Mouse (Mus musculus) hindbrain, embryonic 10.5 days (tissue): ENCODE data around the gene Xpa. TPM values are rescaled to one million over a fixed set of nuclear protein-coding genes. Genes with fewer than 3 reads are reported as not detected.
A peak's percentile ranks its signal among the peaks of the same experiment; 100 is the strongest.

ENCODE experiments used
- DNase-seq: peaks from one replicate; pipeline ENCODE4 v3.0.0-alpha.2; 2017; ENCODE audit warnings: low spot score
- H3K27ac ChIP-seq: fragments of 300-500 bp; sonication (generic); 2 replicates; pipeline ENCODE4 v1.5.1; 2016; ENCODE audit warnings: mild to moderate bottlenecking, moderate library complexity
- H3K27me3 ChIP-seq: fragments of 300-500 bp; sonication (generic); 2 replicates; pipeline ENCODE4 v1.6.1; 2016; ENCODE audit warnings: mild to moderate bottlenecking; ENCODE audit not compliant: poor library complexity, insufficient read depth, severe bottlenecking
- H3K36me3 ChIP-seq: fragments of 300-500 bp; sonication (generic); 2 replicates; pipeline ENCODE4 v1.6.1; 2016; ENCODE audit warnings: mild to moderate bottlenecking, moderate library complexity
- H3K4me1 ChIP-seq: fragments of 300-500 bp; sonication (generic); replicated peaks from 2 replicates; pipeline ENCODE4 v1.6.1; 2016; ENCODE audit warnings: mild to moderate bottlenecking
- H3K4me3 ChIP-seq: fragments of 300-500 bp; sonication (generic); 2 replicates; pipeline ENCODE4 v1.5.1; 2016; ENCODE audit warnings: mild to moderate bottlenecking, moderate library complexity
- H3K9me3 ChIP-seq: fragments of 300-500 bp; sonication (generic); 2 replicates; pipeline ENCODE4 v1.6.1; 2016; ENCODE audit warnings: mild to moderate bottlenecking, moderate library complexity
- WGBS: fragments of 180-500 bp; shearing (Covaris S2); methylation state at CpG from one replicate; pipeline ENCODE4 v1.1.7; 2016; 5-methylcytosine and 5-hydroxymethylcytosine counted together
- polyA plus RNA-seq: library from polyadenylated mRNA; unstranded; fragments of >200 nt; fragmentation: Nextera tagmentation; extraction: Ambion mirVana; gene quantifications from 2 replicates; pipeline ENCODE4 v1.2.1, GENCODE M21; 2016

Gene Xpa
- polyA plus RNA-seq, 1 experiment from 2014 or later: 26.7 TPM

DNA sequence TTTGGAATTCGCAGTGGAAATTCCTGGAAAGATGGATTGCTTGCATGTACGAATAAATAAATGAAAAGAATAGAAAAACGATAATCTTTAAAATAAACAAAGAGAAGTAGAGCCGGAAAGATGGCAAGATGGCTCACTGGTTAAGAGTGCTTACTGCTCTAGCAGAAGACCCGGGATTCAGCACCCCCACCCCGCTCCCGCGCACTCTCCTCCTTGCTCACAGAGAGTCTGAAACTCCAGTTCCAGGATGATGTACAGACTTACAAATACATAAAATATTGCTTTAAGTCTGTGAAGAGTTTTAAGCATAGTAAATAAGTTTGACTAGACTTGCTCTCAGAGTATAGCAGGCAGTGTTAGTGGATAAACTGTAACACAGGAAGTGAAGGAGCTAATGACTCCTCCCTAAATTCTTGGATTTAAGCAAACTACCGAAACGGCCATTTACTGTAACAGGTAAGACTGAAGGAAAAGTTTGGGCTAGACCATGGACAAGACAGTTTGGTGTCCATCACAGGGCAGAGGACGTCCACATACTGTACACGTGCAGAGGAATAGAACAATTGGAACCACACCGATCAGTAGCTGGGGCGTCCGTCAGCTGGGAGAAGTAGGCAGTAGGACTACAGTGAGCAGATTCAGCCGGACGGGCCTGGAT is 58.4 kb downstream of the Xpa start:
- peaks cover 35% of the 10 kb centered on the region for H3K36me3 ChIP-seq
- peak; percentile 24 for DNase-seq
- H3K4me1 ChIP-seq: peaks cover 33% of the 10 kb centered on the region
- peak overlapping the region; percentile 94 for H3K4me3 ChIP-seq
- no peaks in the 10 kb centered on the region for H3K9me3 ChIP-seq
- H3K27me3 ChIP-seq: no peaks in the 10 kb centered on the region
- 10% methylated on average over 17 of the region's 17 CpGs for WGBS
- peak overlapping the region; percentile 97 for H3K27ac ChIP-seq

DNA sequence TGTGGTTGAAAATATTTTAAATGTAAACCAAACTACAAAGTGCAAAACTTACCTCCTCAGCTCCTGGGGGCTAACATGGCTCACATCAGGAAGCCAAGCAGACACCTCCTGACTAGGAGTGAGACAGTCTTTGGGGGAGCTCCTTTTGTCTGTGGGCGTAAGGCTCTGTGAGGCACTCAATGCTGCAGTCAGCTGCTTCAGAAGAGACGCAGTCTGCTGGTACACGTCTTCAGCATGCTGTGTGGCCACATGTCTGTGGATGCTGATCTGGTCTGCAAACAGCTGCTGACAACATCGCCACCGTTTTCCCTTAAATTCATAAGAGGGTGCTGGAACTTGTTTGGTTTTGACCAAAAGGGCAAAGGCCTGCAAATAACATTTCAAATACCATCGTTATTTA is 64.3 kb downstream of the Xpa start:
- 91% methylated on average over 6 of the region's 6 CpGs for WGBS
- peaks cover 80% of the 10 kb centered on the region for H3K36me3 ChIP-seq

DNA sequence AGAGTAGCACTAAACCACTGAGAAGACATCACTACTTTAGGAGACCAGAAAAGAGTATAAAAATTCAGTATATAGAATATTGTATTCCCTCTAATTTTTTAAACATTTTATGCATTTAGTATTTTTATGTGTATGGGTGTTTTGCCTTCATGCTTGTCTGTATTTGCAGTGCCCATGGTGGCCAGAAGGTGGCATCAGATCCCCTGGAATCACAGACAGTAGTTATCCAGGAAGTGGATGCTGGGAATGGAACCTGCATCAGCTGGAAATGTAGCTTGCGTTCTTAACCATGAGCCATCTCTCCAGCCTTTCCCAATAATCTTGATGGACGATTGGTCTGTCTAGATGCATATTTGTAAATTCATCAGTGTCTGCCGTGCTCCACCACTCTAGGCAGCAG is 65.9 kb downstream of the Xpa start:
- Histone ChIP-seq H3K36me3 (peaks cover 91% of the 10 kb centered on the region), H3K9me3 (no peaks in the 10 kb centered on the region), H3K4me1 (no peaks in the 10 kb centered on the region), H3K4me3 (no peak overlapping the region), H3K27ac (no peak overlapping the region), H3K27me3 (no peaks in the 10 kb centered on the region)
- WGBS: 79% methylated on average over 3 of the region's 3 CpGs
- peak; percentile 60 for DNase-seq

More for the DNA sequence above, 64.3 kb downstream of the Xpa start:
- H3K9me3 ChIP-seq: no peaks in the 10 kb centered on the region
- H3K4me1 ChIP-seq: peaks cover 5% of the 10 kb centered on the region
- no peaks in the 10 kb centered on the region for H3K27me3 ChIP-seq
- H3K4me3 ChIP-seq: no peak overlapping the region
- no peak overlapping the region for H3K27ac ChIP-seq
- no peak for DNase-seq

DNA sequence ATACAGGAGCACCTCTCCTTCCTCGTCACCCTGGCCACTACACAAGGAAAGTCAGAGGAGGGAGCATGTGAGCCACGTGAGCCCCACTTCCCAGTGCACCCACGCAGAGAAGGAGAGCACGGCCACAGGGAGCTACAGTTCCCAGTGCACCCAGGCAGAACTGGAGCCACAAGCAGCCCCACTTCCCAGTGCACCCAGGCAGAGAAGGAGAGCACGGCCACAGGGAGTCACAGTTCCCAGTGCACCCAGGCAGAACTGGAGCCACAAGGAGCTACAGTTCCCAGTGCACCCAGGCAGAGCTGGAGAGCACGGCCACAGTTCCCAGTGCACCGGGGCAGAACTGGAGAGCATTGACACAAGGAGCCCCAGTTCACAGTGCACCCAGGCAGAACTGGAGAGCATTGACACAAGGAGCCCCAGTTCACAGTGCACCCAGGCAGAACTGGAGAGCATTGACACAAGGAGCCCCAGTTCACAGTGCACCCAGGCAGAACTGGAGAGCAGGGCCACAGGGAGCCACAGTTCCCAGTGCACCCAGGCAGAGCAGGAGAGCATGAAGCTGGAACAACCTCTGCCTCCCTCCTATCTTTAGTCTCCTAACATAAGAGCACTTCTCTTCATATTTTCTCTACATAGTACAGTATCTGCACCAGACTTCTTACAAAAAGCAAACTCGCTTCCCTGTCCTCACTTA is 66.7 kb downstream of the Xpa start:
- Histone ChIP-seq H3K9me3 (no peaks in the 10 kb centered on the region), H3K4me1 (no peaks in the 10 kb centered on the region), H3K27me3 (no peaks in the 10 kb centered on the region), H3K4me3 (no peak overlapping the region), H3K36me3 (peaks cover 91% of the 10 kb centered on the region), H3K27ac (no peak overlapping the region)
- no peak for DNase-seq
- WGBS: 86% methylated on average over 8 of the region's 8 CpGs

DNA sequence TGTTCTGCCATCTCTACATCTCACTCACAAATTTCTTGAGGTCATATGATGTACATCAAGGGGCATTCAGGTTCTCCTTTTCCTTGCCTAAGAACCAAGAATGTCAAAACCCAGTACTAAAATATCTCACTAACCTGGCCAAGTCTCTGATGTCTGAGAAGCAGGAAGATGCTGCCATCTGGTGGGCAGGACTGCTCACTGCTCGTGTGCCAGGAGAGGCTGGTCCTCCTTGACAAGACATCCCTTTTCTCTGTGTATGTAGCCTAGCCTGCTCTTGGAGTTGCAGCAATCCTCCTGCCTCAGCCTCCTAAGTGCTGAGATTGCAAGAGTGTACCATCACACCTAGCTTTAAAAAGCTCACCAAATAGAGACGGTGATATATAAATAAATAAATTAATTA is 69.6 kb downstream of the Xpa start:
- peak; percentile 66 for DNase-seq
- H3K4me1 ChIP-seq: no peaks in the 10 kb centered on the region
- 54% methylated on average over 2 of the region's 2 CpGs for WGBS
- H3K36me3 ChIP-seq: peaks cover 91% of the 10 kb centered on the region
- no peaks in the 10 kb centered on the region for H3K9me3 ChIP-seq
- no peak overlapping the region for H3K27ac ChIP-seq
- no peak overlapping the region for H3K4me3 ChIP-seq
- no peaks in the 10 kb centered on the region for H3K27me3 ChIP-seq

DNA sequence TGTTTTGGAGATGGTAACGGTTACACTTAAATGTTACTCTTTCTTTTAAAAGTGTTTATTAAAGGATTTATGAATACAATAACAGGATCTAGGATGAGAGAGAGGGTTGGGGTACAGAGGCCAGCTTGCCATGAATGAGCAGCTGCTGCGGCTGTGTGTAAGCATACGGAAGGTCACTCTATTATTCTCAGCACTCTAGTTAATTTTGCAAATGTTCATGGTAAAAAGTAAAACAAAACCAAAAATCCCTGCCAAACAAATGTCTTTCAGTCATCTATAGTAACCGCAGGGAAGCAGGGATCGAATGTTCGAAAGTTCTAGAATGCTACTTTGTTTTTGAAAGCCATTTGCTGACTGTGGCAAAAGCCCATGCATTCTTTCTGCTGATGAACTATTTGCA is 72.8 kb downstream of the Xpa start:
- H3K27me3 ChIP-seq: no peaks in the 10 kb centered on the region
- H3K9me3 ChIP-seq: no peaks in the 10 kb centered on the region
- H3K4me1 ChIP-seq: no peaks in the 10 kb centered on the region
- H3K4me3 ChIP-seq: no peak overlapping the region
- DNase-seq: no peak
- peaks cover 93% of the 10 kb centered on the region for H3K36me3 ChIP-seq
- WGBS: 94% methylated on average over 6 of the region's 6 CpGs
- H3K27ac ChIP-seq: no peak overlapping the region

DNA sequence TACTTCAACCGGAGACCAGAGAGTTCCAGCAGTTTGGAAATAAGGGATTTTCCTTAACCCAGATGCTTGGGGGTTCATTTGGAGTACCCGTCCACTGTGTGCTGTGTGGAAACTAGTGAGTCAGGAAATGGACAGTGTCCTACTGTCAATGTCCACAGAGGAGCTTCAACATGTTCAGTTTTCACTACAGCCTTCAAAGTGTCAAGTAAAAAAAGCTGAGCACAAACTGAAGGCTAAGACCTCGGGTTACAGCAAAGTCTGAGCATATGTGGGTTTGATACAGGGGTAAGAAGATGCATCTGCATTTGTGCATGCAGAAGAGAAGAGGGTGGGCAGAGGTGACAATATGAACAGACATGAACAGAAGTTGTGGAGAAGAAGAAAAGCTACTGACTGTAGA is 75.3 kb downstream of the Xpa start:
- Histone ChIP-seq H3K27me3 (no peaks in the 10 kb centered on the region), H3K36me3 (peaks cover 100% of the 10 kb centered on the region), H3K4me1 (no peaks in the 10 kb centered on the region), H3K4me3 (no peak overlapping the region), H3K9me3 (no peaks in the 10 kb centered on the region), H3K27ac (no peak overlapping the region)
- DNase-seq: no peak
- WGBS: 87% methylated on average over 3 of the region's 3 CpGs

DNA sequence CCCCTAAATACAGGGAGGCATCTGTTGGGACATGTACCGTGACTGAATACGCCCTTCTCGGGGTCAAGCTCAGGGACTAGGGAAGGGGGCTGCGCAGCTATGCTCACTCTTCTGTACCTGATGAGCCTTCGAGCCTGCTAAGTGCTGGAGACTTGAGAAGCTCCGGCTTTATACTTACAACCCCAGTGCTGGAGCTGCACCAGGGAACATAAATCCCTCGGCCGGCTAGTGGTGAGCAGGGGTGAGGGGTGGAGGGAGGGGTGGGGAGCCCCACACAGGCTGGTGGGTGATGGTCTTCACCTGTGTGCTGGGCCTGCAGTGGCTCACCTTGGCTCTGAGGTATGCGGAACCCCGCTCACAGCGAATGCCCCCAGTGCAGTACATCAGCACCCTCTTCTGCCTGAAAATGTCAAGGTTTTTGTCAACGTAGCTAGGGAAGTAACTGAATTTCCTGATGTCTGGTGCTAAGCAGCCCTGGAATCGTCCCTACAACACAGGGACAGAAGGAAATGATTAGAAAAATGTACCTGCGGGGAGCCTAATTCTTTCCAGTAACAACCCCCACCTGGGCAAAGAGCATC is 76.5 kb downstream of the Xpa start:
- Histone ChIP-seq H3K4me1 (no peaks in the 10 kb centered on the region), H3K27ac (no peak overlapping the region), H3K9me3 (no peaks in the 10 kb centered on the region), H3K36me3 (peaks cover 99% of the 10 kb centered on the region), H3K4me3 (no peak overlapping the region), H3K27me3 (no peaks in the 10 kb centered on the region)
- 94% methylated on average over 14 of the region's 14 CpGs for WGBS
- no peak for DNase-seq

DNA sequence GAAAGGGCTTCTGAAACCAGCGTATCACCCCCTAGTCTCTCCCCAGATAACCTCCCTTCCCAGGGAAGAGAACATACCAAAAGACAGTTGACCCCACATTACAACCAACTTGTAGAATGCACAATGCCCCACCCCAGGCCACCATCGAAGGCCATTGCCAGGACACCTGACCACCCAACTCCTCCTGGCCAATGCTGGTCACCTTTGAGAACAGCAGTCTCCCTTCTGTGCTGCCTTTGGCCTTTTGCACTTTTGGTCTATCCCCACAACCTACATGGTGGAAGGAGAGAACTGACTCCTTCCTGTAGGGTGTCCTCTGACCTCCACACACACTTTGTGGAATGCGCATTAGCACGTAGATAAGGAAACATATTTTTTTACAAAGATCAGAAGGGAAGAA is 78.6 kb downstream of the Xpa start:
- H3K4me3 ChIP-seq: no peak overlapping the region
- no peak overlapping the region for H3K27ac ChIP-seq
- H3K27me3 ChIP-seq: no peaks in the 10 kb centered on the region
- H3K4me1 ChIP-seq: no peaks in the 10 kb centered on the region
- no peaks in the 10 kb centered on the region for H3K9me3 ChIP-seq
- peaks cover 95% of the 10 kb centered on the region for H3K36me3 ChIP-seq
- no peak for DNase-seq
- 94% methylated on average over 4 of the region's 4 CpGs for WGBS

DNA sequence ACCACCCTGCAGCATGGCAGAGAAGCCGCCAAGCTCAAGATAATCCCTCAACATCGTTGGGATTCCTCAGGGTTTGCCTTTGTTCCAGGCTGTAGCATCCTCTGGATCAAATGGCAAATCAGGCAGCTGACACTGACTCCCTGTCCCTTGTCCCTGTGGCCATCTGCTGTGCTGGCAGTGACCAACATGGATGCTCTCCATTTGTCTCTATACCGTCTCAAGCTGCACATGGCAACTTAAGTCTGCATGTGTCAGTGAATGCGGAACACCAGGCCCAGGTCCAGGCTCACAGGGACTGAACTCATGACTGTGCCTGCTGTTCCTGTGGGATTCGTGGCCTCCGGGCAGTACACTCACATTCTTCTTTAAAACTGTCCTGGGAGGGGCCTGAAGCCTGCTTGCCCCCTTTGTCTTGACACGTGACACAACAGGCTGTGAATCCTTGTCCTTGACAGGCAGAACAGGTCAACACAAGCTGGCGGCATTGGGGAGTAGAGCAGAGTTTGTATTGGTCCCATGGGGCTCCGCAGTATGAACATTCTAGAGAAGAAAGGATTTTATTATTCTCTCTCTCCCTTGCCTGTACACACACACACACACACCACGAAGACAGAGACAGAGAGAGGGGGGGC is 79.5 kb downstream of the Xpa start:
- Histone ChIP-seq H3K9me3 (no peaks in the 10 kb centered on the region), H3K36me3 (peaks cover 88% of the 10 kb centered on the region), H3K27me3 (no peaks in the 10 kb centered on the region), H3K4me1 (no peaks in the 10 kb centered on the region), H3K27ac (no peak overlapping the region), H3K4me3 (no peak overlapping the region)
- no peak for DNase-seq
- WGBS: 86% methylated on average over 10 of the region's 10 CpGs

DNA sequence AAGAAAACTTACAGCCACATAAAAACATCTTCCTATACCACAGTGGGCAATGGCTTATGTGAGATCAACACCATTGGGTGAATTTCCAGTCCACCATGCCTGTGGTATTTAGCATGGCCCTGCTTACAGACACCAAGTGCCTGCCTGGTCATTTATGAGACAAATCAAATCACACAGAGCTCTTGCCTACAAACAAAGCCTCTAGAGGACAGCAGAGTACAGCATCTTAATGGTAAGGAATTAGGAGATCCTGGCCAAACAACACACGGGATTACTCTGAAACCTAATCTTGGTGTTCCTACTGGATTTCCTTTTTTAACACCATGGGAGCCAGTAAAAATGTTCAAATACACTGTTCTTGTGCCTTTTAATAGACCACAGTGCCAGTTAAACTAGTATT is 80.8 kb downstream of the Xpa start:
- Histone ChIP-seq H3K27ac (no peak overlapping the region), H3K4me1 (no peaks in the 10 kb centered on the region), H3K27me3 (no peaks in the 10 kb centered on the region), H3K36me3 (peaks cover 75% of the 10 kb centered on the region), H3K4me3 (no peak overlapping the region), H3K9me3 (no peaks in the 10 kb centered on the region)
- 89% methylated on average over 1 of the region's 1 CpGs for WGBS
- no peak for DNase-seq

DNA sequence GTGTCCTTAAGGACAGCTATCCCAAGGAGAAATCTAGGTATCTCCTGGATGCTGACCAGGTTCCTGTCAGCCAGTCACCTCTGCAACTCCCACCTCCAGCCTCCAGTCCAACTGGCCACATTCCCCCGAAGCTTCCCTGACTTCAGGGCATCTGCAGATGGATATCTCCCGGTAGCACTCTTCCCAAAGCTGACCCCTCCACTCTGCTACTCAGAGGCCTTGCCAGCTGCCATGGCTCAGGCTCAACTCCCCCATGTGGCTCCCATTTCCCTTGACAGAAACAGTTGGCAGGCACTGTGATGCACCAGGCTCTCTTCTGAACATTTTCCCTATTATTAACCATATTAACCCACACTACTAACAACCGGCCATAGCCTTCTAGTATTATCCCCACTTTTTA is 84.8 kb downstream of the Xpa start:
- Histone ChIP-seq H3K4me3 (no peak overlapping the region), H3K27me3 (no peaks in the 10 kb centered on the region), H3K27ac (no peak overlapping the region), H3K4me1 (no peaks in the 10 kb centered on the region), H3K9me3 (no peaks in the 10 kb centered on the region), H3K36me3 (peaks cover 35% of the 10 kb centered on the region)
- DNase-seq: no peak
- WGBS: 83% methylated on average over 3 of the region's 3 CpGs

DNA sequence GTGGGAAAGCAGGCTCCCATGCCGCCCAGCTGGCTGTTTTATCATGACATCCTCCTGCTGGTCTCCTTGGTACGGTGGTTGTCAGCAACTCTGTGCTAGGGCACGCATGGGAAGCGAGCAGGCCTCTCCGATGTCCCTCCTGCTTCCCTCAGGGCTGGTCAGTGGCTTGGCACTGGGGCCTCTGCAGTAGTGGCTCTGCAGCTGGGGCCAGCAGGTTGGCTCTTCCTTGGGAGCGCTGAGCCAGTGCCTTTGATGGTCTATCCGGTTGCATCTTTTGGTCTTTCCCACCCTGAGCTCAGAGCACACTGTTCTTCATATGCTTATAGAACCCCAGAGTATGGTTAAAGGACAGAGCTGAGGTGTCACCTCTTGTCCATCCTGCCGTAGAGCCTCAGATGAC is 86.0 kb downstream of the Xpa start:
- 91% methylated on average over 8 of the region's 8 CpGs for WGBS

More for the DNA sequence above, 86.0 kb downstream of the Xpa start:
- Histone ChIP-seq H3K27ac (no peak overlapping the region), H3K9me3 (no peaks in the 10 kb centered on the region), H3K27me3 (no peaks in the 10 kb centered on the region), H3K36me3 (peaks cover 23% of the 10 kb centered on the region), H3K4me3 (no peak overlapping the region), H3K4me1 (no peaks in the 10 kb centered on the region)
- DNase-seq: no peak
